Mouse (Mus musculus) heart, embryonic 16.5 days (tissue): ENCODE data around the gene Notch2. TPM values are rescaled to one million over a fixed set of nuclear protein-coding genes. Genes with fewer than 3 reads are reported as not detected.

Experiments used
- ATAC-seq: fragments of 200-750 bp; cut with Nextera tagmentation; replicated peaks from 2 replicates; pipeline ENCODE4 v1.8.0; 2017; ENCODE audit warnings: moderate number of reproducible peaks; ENCODE audit not compliant: insufficient read depth, low FRiP score; ENCODE audit errors: extremely low read depth
- H3K27ac ChIP-seq: fragments of 300-500 bp; sonication (generic); 2 replicates; pipeline ENCODE4 v1.5.1; 2014; ENCODE audit warnings: mild to moderate bottlenecking, low read length, control low read depth, moderate library complexity
- H3K27me3 ChIP-seq: fragments of 300-500 bp; sonication (generic); 2 replicates; pipeline ENCODE4 v1.6.1; 2014; ENCODE audit warnings: low read length, mixed read lengths; ENCODE audit not compliant: control insufficient read depth, insufficient read depth
- H3K36me3 ChIP-seq: fragments of 300-500 bp; sonication (generic); 2 replicates; pipeline ENCODE4 v1.6.1; 2014; ENCODE audit not compliant: control insufficient read depth, insufficient read depth
- H3K4me1 ChIP-seq: fragments of 300-500 bp; sonication (generic); 2 replicates; pipeline ENCODE4 v1.6.1; 2014; ENCODE audit warnings: low read length, mixed read lengths; ENCODE audit not compliant: control insufficient read depth, insufficient read depth
- H3K4me2 ChIP-seq: fragments of 300-500 bp; sonication (generic); 2 replicates; pipeline ENCODE4 v1.6.1; 2014; ENCODE audit warnings: low read depth, mild to moderate bottlenecking, control low read depth, low read length
- H3K4me3 ChIP-seq: fragments of 300-500 bp; sonication (generic); 2 replicates; pipeline ENCODE4 v1.5.1; 2014; ENCODE audit warnings: mild to moderate bottlenecking, control low read depth, low read length
- H3K9ac ChIP-seq: fragments of 300-500 bp; sonication (generic); 2 replicates; pipeline ENCODE4 v1.6.1; 2014; ENCODE audit warnings: low read length, control low read depth
- H3K9me3 ChIP-seq: fragments of 300-500 bp; sonication (generic); replicated peaks from 2 replicates; pipeline ENCODE4 v1.6.1; 2016; ENCODE audit warnings: low read length; ENCODE audit not compliant: control insufficient read depth
- WGBS: fragments of 180-500 bp; shearing (Covaris S2); extraction: QIAGEN DNeasy Blood & Tissue Kit; methylation state at CpG from one replicate; pipeline ENCODE4 v1.1.7; 2014; 5-methylcytosine and 5-hydroxymethylcytosine counted together
- polyA plus RNA-seq: library from polyadenylated mRNA; unstranded; fragments of >200 nt; fragmentation: Nextera tagmentation; extraction: Ambion mirVana; gene quantifications from 2 replicates; pipeline ENCODE4 v1.2.1, GENCODE M21; 2015

Notch2 gene
- polyA plus RNA-seq, 1 experiment from 2014 or later, result 10.5 TPM

- Histone ChIP-seq H3K36me3 (peaks cover 64% of the 10 kb centered on the region), H3K4me1 (no peaks in the 10 kb centered on the region), H3K9me3 (peaks cover 9% of the 10 kb centered on the region), H3K4me3 (no peak overlapping the region), H3K27ac (peak overlapping the region; percentile 52), H3K4me2 (no peak overlapping the region), H3K9ac (no peak overlapping the region), H3K27me3 (no peaks in the 10 kb centered on the region)
- no peak for ATAC-seq
- WGBS, result 75% methylated on average over 9 of the region's 9 CpGs
These were observed 91.6 kb downstream of the Notch2 start for GRCm38 (mm10) chr3:98104851-98105471.

- H3K4me1 ChIP-seq, result no peaks in the 10 kb centered on the region
- peaks cover 61% of the 10 kb centered on the region for H3K36me3 ChIP-seq
- H3K9ac ChIP-seq, result no peak overlapping the region
- H3K27me3 ChIP-seq, result no peaks in the 10 kb centered on the region
- H3K4me3 ChIP-seq, result no peak overlapping the region
- no peak for ATAC-seq
- H3K4me2 ChIP-seq, result no peak overlapping the region
- 88% methylated on average over 6 of the region's 6 CpGs for WGBS
- H3K9me3 ChIP-seq, result peaks cover 9% of the 10 kb centered on the region
- peak overlapping the region; percentile 52 for H3K27ac ChIP-seq
These were observed 92.2 kb downstream of the Notch2 start for GRCm38 (mm10) chr3:98105496-98105895.

GRCm38 (mm10) chr3:98106115-98106514 is 92.8 kb downstream of the Notch2 start:
- no peak overlapping the region for H3K4me2 ChIP-seq
- H3K36me3 ChIP-seq, result peaks cover 59% of the 10 kb centered on the region

GRCm38 (mm10) chr3:98106590-98107313 is 93.4 kb downstream of the Notch2 start:
- peaks cover 54% of the 10 kb centered on the region for H3K36me3 ChIP-seq

More at GRCm38 (mm10) chr3:98106115-98106514, 92.8 kb downstream of the Notch2 start:
- H3K27ac ChIP-seq, result peak overlapping the region; percentile 52
- no peaks in the 10 kb centered on the region for H3K4me1 ChIP-seq
- no peaks in the 10 kb centered on the region for H3K27me3 ChIP-seq
- 83% methylated on average over 4 of the region's 4 CpGs for WGBS
- no peak overlapping the region for H3K4me3 ChIP-seq
- H3K9ac ChIP-seq, result no peak overlapping the region
- no peak for ATAC-seq
- H3K9me3 ChIP-seq, result peaks cover 9% of the 10 kb centered on the region

GRCm38 (mm10) chr3:98108416-98108815 is 95.1 kb downstream of the Notch2 start:
- WGBS, result 80% methylated on average over 4 of the region's 4 CpGs
- Histone ChIP-seq H3K27ac (no peak overlapping the region), H3K36me3 (peaks cover 48% of the 10 kb centered on the region), H3K4me3 (no peak overlapping the region), H3K9ac (no peak overlapping the region), H3K4me2 (no peak overlapping the region), H3K27me3 (no peaks in the 10 kb centered on the region), H3K4me1 (no peaks in the 10 kb centered on the region), H3K9me3 (no peaks in the 10 kb centered on the region)
- ATAC-seq, result no peak

More at GRCm38 (mm10) chr3:98106590-98107313, 93.4 kb downstream of the Notch2 start:
- no peaks in the 10 kb centered on the region for H3K27me3 ChIP-seq
- H3K4me1 ChIP-seq, result no peaks in the 10 kb centered on the region
- no peak overlapping the region for H3K9ac ChIP-seq
- ATAC-seq, result 0 out of 2 replicates have a peak, but pooled peaks have one; percentile 50
- 88% methylated on average over 12 of the region's 12 CpGs for WGBS
- no peak overlapping the region for H3K4me2 ChIP-seq
- H3K9me3 ChIP-seq, result peaks cover 9% of the 10 kb centered on the region
- H3K27ac ChIP-seq, result no peak overlapping the region
- H3K4me3 ChIP-seq, result no peak overlapping the region

GRCm38 (mm10) chr3:98108866-98109265 is 95.5 kb downstream of the Notch2 start:
- Histone ChIP-seq H3K4me1 (no peaks in the 10 kb centered on the region), H3K4me2 (no peak overlapping the region), H3K27me3 (no peaks in the 10 kb centered on the region), H3K9ac (no peak overlapping the region), H3K36me3 (peaks cover 49% of the 10 kb centered on the region), H3K27ac (no peak overlapping the region), H3K4me3 (no peak overlapping the region), H3K9me3 (no peaks in the 10 kb centered on the region)
- 84% methylated on average over 3 of the region's 3 CpGs for WGBS
- no peak for ATAC-seq

GRCm38 (mm10) chr3:98110610-98111009 is 97.3 kb downstream of the Notch2 start:
- H3K9me3 ChIP-seq, result no peaks in the 10 kb centered on the region
- no peak for ATAC-seq
- no peak overlapping the region for H3K4me3 ChIP-seq
- no peaks in the 10 kb centered on the region for H3K4me1 ChIP-seq
- peaks cover 47% of the 10 kb centered on the region for H3K36me3 ChIP-seq
- 95% methylated on average over 4 of the region's 4 CpGs for WGBS
- no peak overlapping the region for H3K27ac ChIP-seq
- no peak overlapping the region for H3K4me2 ChIP-seq
- no peaks in the 10 kb centered on the region for H3K27me3 ChIP-seq
- H3K9ac ChIP-seq, result no peak overlapping the region

GRCm38 (mm10) chr3:98118252-98118651 is 104.9 kb downstream of the Notch2 start:
- Histone ChIP-seq H3K36me3 (peaks cover 59% of the 10 kb centered on the region), H3K27me3 (no peaks in the 10 kb centered on the region), H3K4me3 (no peak overlapping the region), H3K4me1 (no peaks in the 10 kb centered on the region), H3K27ac (no peak overlapping the region), H3K4me2 (no peak overlapping the region), H3K9ac (no peak overlapping the region), H3K9me3 (no peaks in the 10 kb centered on the region)
- ATAC-seq, result no peak
- 90% methylated on average over 3 of the region's 3 CpGs for WGBS

GRCm38 (mm10) chr3:98119338-98119737 is 106.0 kb downstream of the Notch2 start:
- H3K4me1 ChIP-seq, result no peaks in the 10 kb centered on the region
- ATAC-seq, result no peak
- H3K27me3 ChIP-seq, result no peaks in the 10 kb centered on the region
- no peak overlapping the region for H3K4me2 ChIP-seq
- no peak overlapping the region for H3K4me3 ChIP-seq
- H3K27ac ChIP-seq, result no peak overlapping the region
- H3K9me3 ChIP-seq, result no peaks in the 10 kb centered on the region
- 85% methylated on average over 6 of the region's 6 CpGs for WGBS
- no peak overlapping the region for H3K9ac ChIP-seq
- H3K36me3 ChIP-seq, result peaks cover 61% of the 10 kb centered on the region
